Mouse (Mus musculus) bone marrow macrophage, adult 2 months (primary cell): ENCODE data around the gene Gm6217. TPM values are rescaled to one million over a fixed set of nuclear protein-coding genes. Genes with fewer than 3 reads are reported as not detected.
"Not testable (repeated sequence)": the region's sequence is repeated elsewhere in the genome, so short reads cannot be mapped to it uniquely, and the experiment has no call there.

Source experiments
- H3K27ac ChIP-seq: 2 replicates; pipeline ENCODE4 v1.5.1; 2012; ENCODE audit warnings: low read depth, low read length; ENCODE audit not compliant: insufficient read depth
- H3K4me1 ChIP-seq: 2 replicates; pipeline ENCODE4 v1.6.1; 2012; ENCODE audit warnings: low read length; ENCODE audit not compliant: control insufficient read depth, insufficient read depth
- H3K4me3 ChIP-seq: 2 replicates; pipeline ENCODE4 v1.5.1; 2012; ENCODE audit warnings: mild to moderate bottlenecking, low read length, moderate library complexity; ENCODE audit not compliant: insufficient read depth
- CTCF ChIP-seq: IDR thresholded peaks from 2 replicates; pipeline ENCODE4 v1.5.1; 2012; ENCODE audit warnings: low read depth, mild to moderate bottlenecking, low read length, moderate library complexity
- POLR2A ChIP-seq: IDR thresholded peaks from 2 replicates; pipeline ENCODE4 v1.6.1; 2012; ENCODE audit warnings: mild to moderate bottlenecking, low read depth, low read length, borderline replicate concordance
- polyA plus RNA-seq: library from polyadenylated mRNA; stranded (reverse); fragments of >200 nt; gene quantifications from 2 replicates; pipeline ENCODE4 v1.2.4, GENCODE M21; 2012; ENCODE audit not compliant: missing spikeins, insufficient read depth, insufficient read length

The Gm6217 gene
- polyA plus RNA-seq, 1 experiment, result not detected

GRCm38 (mm10) chr1:82938666-82939065 is 7.5 kb upstream of the Gm6217 start:
- TF ChIP-seq CTCF, result no peak
- TF ChIP-seq POLR2A, result no peak
- Histone ChIP-seq H3K27ac (no peak overlapping the region), H3K4me1 (no peaks in the 10 kb centered on the region), H3K4me3 (no peak overlapping the region)

- not testable (repeated sequence) for H3K4me3 ChIP-seq
These were observed 641 bp downstream of the Gm6217 start for GRCm38 (mm10) chr1:82930558-82930957.

DNA sequence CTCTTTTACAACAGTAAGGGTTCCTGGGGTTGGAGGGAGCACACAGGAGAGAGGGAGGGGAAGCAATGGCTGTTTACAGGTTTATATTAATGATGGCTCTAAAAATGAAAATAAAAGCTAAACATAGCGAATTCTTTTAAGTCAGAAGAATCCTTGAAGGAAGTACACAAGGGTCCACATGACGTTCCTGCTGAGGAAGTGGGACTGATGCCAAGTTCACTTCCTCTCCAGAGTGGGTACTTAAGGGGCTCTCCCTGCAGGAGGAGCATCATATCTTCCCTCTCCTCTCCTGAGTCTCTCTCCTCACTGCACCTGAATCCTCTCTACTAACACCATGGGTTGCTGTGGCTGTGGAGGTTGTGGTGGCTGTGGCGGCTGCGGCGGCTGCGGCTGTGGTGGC is 6.5 kb downstream of the Gm6217 start, which contains the start of gene A030014E15Rik:
Gene A030014E15Rik, plus strand, starts transcription at position 268 of the 400 bp plus-strand sequence.
- peak within 1 kb of the TSS; percentile 82 for H3K27ac ChIP-seq
- peak within 1 kb of the TSS; percentile 34; the same call in 1 of the 2 replicates for H3K4me3 ChIP-seq
- H3K4me1 ChIP-seq, result peaks cover 11% of the 10 kb centered on the region
- TF ChIP-seq POLR2A, result no peak
- TF ChIP-seq CTCF, result no peak

More at GRCm38 (mm10) chr1:82930558-82930957, 641 bp downstream of the Gm6217 start:
- not testable (repeated sequence) for H3K4me1 ChIP-seq, H3K27ac ChIP-seq

- peaks cover 10% of the 10 kb centered on the region for H3K4me1 ChIP-seq
- H3K27ac ChIP-seq, result not testable (repeated sequence)
These were observed 17.8 kb downstream of the Gm6217 start for GRCm38 (mm10) chr1:82913434-82913833.

DNA sequence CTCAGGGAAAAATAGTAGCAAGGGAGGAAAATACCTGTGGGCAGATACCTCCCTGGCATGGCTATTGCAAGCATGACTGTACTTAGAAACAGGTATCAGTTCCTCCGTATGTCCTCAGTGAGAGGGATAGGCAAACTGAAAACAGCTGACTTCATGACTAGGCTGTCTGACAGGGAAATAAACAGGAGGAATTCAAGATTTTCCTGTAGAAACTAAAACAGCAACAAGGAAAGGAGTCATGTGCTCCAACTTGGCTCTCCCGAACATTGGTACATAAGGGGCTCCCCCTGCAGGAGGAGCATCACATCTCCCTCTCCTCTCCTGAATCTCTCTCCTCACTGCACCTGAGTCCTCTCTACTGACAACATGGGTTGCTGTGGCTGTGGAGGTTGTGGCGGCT is 18.2 kb downstream of the Gm6217 start, which contains the start of gene A030005L19Rik:
Gene A030005L19Rik, plus strand, starts transcription at position 301 of the 400 bp plus-strand sequence.
- H3K27ac ChIP-seq, result no peak within 1 kb of the TSS
- TF ChIP-seq POLR2A (no peak), CTCF (no peak)
- no peak within 1 kb of the TSS for H3K4me3 ChIP-seq
- H3K4me1 ChIP-seq, result peaks cover 10% of the 10 kb centered on the region

More at GRCm38 (mm10) chr1:82913434-82913833, 17.8 kb downstream of the Gm6217 start:
- not testable (repeated sequence) for H3K4me3 ChIP-seq

DNA sequence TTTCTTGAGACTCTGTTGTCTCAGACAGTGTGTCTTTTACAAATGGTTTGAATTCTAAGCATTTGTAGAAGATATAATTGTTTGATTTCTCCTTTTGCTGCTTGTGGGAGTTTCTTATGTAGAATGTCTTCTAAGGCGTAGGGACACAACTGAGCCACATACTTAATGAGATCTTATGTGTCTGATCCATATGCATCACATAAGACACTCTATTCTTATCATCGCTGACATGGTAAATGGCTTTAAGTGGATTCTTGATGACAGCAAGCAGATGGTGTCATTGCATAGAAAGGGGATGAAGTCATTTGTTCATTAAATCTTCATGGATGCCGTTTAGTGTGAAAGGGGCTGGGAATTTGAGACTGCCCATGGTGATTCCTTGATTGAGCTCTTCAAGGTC is 25.3 kb downstream of the Gm6217 start:
- TF ChIP-seq CTCF (no peak), POLR2A (no peak)
- Histone ChIP-seq H3K4me3 (no peak overlapping the region), H3K27ac (no peak overlapping the region), H3K4me1 (peaks cover 6% of the 10 kb centered on the region)

DNA sequence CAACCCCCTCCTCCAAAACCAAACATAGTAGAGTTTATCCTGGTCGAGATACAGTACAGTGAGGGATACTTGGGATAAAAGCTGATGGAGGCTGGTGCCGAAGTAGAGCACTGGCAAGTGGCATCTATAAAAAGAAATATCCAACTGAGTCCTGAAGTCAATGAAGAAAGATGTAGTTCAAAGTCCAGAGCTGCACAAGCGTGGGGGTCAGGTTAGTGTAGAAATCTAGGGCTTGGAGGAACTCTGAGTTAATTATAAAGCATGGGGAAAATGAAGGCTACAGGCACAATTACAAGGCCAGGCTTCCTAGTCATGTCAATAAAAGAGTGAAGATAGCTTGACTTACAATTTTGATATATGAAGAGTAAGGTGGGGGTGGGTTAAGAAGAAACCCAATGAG is 30.0 kb downstream of the Gm6217 start:
- TF ChIP-seq POLR2A (no peak), CTCF (no peak)

DNA sequence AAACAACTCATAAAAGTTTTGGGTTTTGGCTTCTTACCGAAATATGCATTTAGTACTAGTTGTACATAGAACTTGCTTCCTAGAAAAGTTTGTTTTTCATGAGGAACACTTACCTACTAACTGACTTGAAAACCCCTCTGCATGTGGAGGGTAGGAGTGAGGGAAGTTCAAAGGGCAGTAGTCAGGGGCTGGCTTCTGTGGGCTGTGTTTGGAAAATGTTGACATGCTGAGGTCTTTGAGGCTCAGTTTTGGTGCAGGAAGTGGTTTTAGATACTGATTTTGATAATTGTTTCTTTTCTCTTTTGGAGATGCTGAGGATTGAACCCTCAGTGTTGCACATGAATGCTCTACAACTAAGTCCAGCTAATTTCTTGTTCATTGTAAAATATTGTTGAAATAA is 30.6 kb downstream of the Gm6217 start:
- TF ChIP-seq POLR2A (no peak), CTCF (no peak)
- Histone ChIP-seq H3K4me3 (no peak overlapping the region), H3K4me1 (no peaks in the 10 kb centered on the region)

More for the DNA sequence above, 30.0 kb downstream of the Gm6217 start:
- Histone ChIP-seq H3K4me1 (no peaks in the 10 kb centered on the region), H3K27ac (no peak overlapping the region), H3K4me3 (no peak overlapping the region)

GRCm38 (mm10) chr1:82893269-82893668 is 37.9 kb downstream of the Gm6217 start:
- Histone ChIP-seq H3K27ac (no peak overlapping the region), H3K4me1 (no peaks in the 10 kb centered on the region), H3K4me3 (no peak overlapping the region)
- TF ChIP-seq POLR2A (no peak), CTCF (no peak)

More for the DNA sequence above, 30.6 kb downstream of the Gm6217 start:
- no peak overlapping the region for H3K27ac ChIP-seq

Other genes with a start within 250 kb of the Gm6217 start
- gene Mff, start 206.5 kb downstream of the Gm6217 start, polyA plus RNA-seq, result 109 and 112 TPM in 2 replicates
- gene Tm4sf20, start 162.9 kb downstream of the Gm6217 start, polyA plus RNA-seq, result not detected in 2 replicates
- gene Gm47791, start 160.2 kb downstream of the Gm6217 start, polyA plus RNA-seq, result not detected in 2 replicates
- gene Agfg1, start 91.9 kb downstream of the Gm6217 start, polyA plus RNA-seq, result 31.8 and 38.3 TPM in 2 replicates
- 1.6 and 2.0 TPM in 2 replicates for gene A030005L19Rik, start 18.1 kb downstream of the Gm6217 start, polyA plus RNA-seq
- not detected in 2 replicates for gene A030014E15Rik, start 6.5 kb downstream of the Gm6217 start, polyA plus RNA-seq
- not detected in 2 replicates for gene A030003K21Rik, start 12.0 kb upstream of the Gm6217 start, polyA plus RNA-seq
- gene Gm7544, start 24.6 kb upstream of the Gm6217 start, polyA plus RNA-seq, result not detected in 2 replicates
- gene Gm47955, start 28.9 kb upstream of the Gm6217 start, polyA plus RNA-seq, result not detected in 2 replicates
- gene Gm47959, start 69.1 kb upstream of the Gm6217 start, polyA plus RNA-seq, result not detected in 2 replicates
- gene Slc19a3, start 107.0 kb upstream of the Gm6217 start, polyA plus RNA-seq, result not detected in 2 replicates
- not detected in 2 replicates for gene Krtap28-10, start 111.1 kb upstream of the Gm6217 start, polyA plus RNA-seq
- gene Gm47969, start 113.5 kb upstream of the Gm6217 start, polyA plus RNA-seq, result not detected in 2 replicates
- not detected in 2 replicates for gene A030005K14Rik, start 128.0 kb upstream of the Gm6217 start, polyA plus RNA-seq
- gene Krtap28-13, start 129.5 kb upstream of the Gm6217 start, polyA plus RNA-seq, result not detected in 2 replicates
- not detected in 2 replicates for gene Ccl20, start 185.4 kb upstream of the Gm6217 start, polyA plus RNA-seq
- not detected in 2 replicates for gene Daw1, start 228.4 kb upstream of the Gm6217 start, polyA plus RNA-seq